Mouse (Mus musculus) spleen, adult 2 months (tissue): ENCODE measurements around the gene Cep250.

ENCODE experiments used
- CTCF ChIP-seq: fragments of 200-500 bp; IDR thresholded peaks from 2 replicates; pipeline ENCODE4 v1.5.1; 2011; ENCODE audit warnings: mild to moderate bottlenecking, inconsistent platforms; ENCODE audit not compliant: insufficient read depth, insufficient read length, insufficient replicate concordance; ENCODE audit errors: extremely low read depth
- POLR2A ChIP-seq: fragments of 200-500 bp; IDR thresholded peaks from 2 replicates; pipeline ENCODE4 v1.6.1; 2011; ENCODE audit warnings: low read depth, low read length, inconsistent platforms

DNA sequence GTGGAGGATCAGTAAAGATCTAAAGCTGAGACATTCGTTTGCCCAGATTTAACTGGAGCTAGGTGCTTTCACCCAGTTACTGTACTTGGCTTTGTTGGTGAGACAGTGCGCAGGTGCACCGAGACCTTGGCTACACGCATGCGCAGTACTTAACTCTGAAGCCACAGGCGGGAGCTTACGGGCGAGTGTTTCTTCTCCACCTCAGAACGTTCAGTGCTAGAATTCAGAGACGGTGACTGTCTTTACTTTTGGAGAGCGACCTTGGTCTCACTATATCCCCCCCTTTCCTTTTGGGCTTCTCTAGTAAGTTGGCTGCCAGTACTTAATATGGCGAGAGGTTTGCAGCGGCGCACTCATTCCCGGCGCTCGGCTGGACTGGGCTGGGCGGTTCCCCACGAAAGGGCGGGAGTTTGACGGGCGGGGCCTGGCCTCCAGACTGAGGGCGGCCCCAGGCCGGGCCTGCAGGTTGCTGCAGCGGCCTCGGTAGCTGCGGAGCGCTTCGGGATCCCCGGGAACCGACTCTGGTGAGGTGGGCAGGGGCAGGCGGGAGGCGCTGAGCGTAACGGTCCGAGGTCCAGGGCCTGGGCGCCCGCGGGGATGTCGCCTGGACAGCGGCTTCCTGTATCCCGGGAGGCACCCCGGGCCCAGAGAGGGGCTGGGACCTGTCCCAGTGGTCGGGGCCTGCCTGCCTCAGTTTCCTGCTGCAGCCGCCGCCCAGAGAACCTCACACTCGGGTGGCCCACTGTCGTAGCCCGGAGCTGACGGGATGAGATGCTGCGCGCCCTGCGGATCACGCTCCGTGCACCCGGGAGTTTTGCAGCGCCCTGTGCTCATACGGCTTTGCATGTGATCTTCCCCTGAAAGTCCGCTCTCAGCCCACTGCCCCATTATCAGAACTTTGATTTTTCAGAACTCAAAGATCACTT is at the start of gene Cep250:
- TF ChIP-seq CTCF, result no peak
- peak; percentile 38 for TF ChIP-seq POLR2A
